Mouse (Mus musculus) small intestine, adult 2 months (tissue): ENCODE results near the gene Rcor1. TPM values are rescaled to one million over a fixed set of nuclear protein-coding genes. Genes with fewer than 3 reads are reported as not detected.

Experiments
- H3K27ac ChIP-seq: fragments of 200-500 bp; 2 replicates; pipeline ENCODE4 v1.5.1; 2012; ENCODE audit warnings: low read depth, low read length, control low read depth, inconsistent platforms; ENCODE audit not compliant: insufficient read depth
- H3K27me3 ChIP-seq: fragments of 200-500 bp; 2 replicates; pipeline ENCODE4 v1.6.1; 2012; ENCODE audit warnings: mild to moderate bottlenecking, moderate library complexity, low read length, inconsistent platforms; ENCODE audit not compliant: control insufficient read depth, insufficient read depth
- H3K36me3 ChIP-seq: fragments of 200-500 bp; 2 replicates; pipeline ENCODE4 v1.6.1; 2012; ENCODE audit warnings: mild to moderate bottlenecking, low read length, control low read depth, inconsistent platforms; ENCODE audit not compliant: control insufficient read depth, insufficient read depth
- H3K4me1 ChIP-seq: fragments of 200-500 bp; 2 replicates; pipeline ENCODE4 v1.6.1; 2012; ENCODE audit warnings: low read length, inconsistent platforms, mixed read lengths; ENCODE audit not compliant: control insufficient read depth, insufficient read depth, insufficient read length
- H3K4me3 ChIP-seq: fragments of 200-500 bp; 2 replicates; pipeline ENCODE4 v1.5.1; 2012; ENCODE audit warnings: low read depth, mild to moderate bottlenecking, control low read depth, inconsistent platforms, low read length, moderate library complexity
- CTCF ChIP-seq: fragments of 200-500 bp; IDR thresholded peaks from 2 replicates; pipeline ENCODE4 v1.5.1; 2012; ENCODE audit warnings: low read depth, mild to moderate bottlenecking, control low read depth, inconsistent platforms, low read length, moderate library complexity, mixed read lengths; ENCODE audit not compliant: insufficient replicate concordance, insufficient read length; ENCODE audit errors: extremely low read depth
- POLR2A ChIP-seq: fragments of 200-500 bp; IDR thresholded peaks from 2 replicates; pipeline ENCODE4 v1.6.1; 2012; ENCODE audit warnings: low read depth, mild to moderate bottlenecking, control low read depth, inconsistent platforms, low read length, moderate library complexity
- WGBS: fragments of 180-500 bp; shearing (Covaris S2); methylation state at CpG from one replicate; pipeline ENCODE4 v1.1.7; 2018; 5-methylcytosine and 5-hydroxymethylcytosine counted together
- polyA plus RNA-seq: library from polyadenylated mRNA; depleted of rRNA; stranded (reverse); fragments of >200 nt; gene quantifications from 2 replicates; pipeline ENCODE4 v1.2.3, GENCODE M21; 2012

The Rcor1 gene
- polyA plus RNA-seq, 1 experiment: 6.5 TPM

DNA sequence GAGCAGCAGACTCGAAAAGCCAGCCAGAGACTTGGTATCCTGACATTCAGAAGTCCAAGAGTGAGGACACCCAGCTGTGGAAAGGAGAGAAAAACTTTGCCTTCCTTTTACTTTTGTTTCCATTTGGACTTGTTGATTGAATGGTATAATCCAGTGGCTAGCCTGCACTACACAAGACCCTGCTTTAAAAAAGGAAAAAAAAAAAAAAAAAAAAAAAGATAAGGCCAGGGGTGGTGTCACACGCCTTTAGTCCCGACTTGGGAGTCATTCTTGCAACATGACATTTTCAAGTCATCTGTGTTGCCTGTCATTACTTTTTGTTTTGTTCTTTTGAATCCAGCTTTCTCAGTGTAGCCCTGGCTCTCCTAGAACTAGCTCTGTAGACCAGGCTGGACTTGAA is 17.6 kb upstream of the Rcor1 start:
- H3K27me3 ChIP-seq: no peaks in the 10 kb centered on the region
- no peak overlapping the region for H3K4me3 ChIP-seq
- WGBS: 58% methylated on average over 3 of the region's 3 CpGs
- no peaks in the 10 kb centered on the region for H3K36me3 ChIP-seq
- TF ChIP-seq CTCF: no peak
- TF ChIP-seq POLR2A: no peak
- no peak overlapping the region for H3K27ac ChIP-seq
- H3K4me1 ChIP-seq: no peaks in the 10 kb centered on the region

DNA sequence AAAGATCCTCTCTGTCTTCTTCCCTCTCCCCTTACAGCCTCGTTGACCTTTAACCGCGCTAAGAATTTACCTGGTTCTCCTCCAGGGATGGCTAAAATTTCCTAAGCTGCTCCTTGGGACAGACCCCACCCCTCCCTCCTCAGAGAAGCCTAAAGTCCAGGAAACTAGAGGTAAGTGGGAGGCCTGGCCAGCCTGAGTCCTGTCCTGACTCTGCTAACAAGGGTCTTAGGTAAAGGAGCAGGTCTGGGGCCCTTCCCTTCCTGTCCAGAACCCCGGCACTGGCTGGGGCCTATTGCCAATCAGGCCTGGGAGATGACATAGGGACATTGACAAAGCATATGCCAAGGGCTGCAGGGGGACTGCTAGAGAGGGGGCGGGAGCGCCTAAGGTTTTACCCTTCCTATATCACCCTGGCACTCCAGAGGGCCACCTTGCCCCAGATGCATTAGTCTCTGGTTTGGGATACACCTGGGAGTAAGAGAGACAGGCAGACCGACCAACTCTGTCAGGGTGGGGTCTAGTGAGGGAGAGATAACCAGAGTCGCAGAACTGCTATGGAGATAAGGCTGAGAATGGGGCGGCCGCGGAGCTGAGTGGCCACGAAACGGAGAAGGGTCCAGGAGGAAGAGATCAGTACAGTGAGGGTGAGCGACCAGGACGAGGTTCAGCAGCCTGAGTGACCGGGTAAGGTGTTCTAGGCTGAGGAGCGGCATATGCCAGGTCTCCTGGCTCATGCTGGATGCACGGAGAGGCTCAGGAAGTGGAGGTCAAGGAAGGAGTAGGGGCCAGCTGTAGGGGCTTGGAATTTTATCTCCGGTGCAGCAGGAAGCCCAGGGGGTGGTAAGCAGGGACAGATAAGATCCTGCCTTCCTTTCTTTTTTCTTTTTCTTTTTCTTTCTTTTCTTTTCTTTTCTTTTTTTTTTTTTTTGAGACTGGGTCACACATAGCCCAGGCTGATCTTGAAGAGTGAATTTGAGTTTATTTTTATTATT is 10.7 kb upstream of the Rcor1 start:
- Histone ChIP-seq H3K36me3 (no peaks in the 10 kb centered on the region), H3K27me3 (no peaks in the 10 kb centered on the region), H3K4me3 (no peak overlapping the region), H3K27ac (no peak overlapping the region), H3K4me1 (no peaks in the 10 kb centered on the region)
- WGBS: 47% methylated on average over 19 of the region's 19 CpGs
- TF ChIP-seq CTCF (no peak), POLR2A (no peak)

- no peaks in the 10 kb centered on the region for H3K36me3 ChIP-seq
- H3K4me1 ChIP-seq: no peaks in the 10 kb centered on the region
- no peak overlapping the region for H3K27ac ChIP-seq
- H3K27me3 ChIP-seq: no peaks in the 10 kb centered on the region
- no peak overlapping the region for H3K4me3 ChIP-seq
- no peak for TF ChIP-seq CTCF
- no peak for TF ChIP-seq POLR2A
- 70% methylated on average over 7 of the region's 7 CpGs for WGBS
These were observed 9.8 kb upstream of the Rcor1 start for GRCm38 (mm10) chr12:111029291-111029890.

DNA sequence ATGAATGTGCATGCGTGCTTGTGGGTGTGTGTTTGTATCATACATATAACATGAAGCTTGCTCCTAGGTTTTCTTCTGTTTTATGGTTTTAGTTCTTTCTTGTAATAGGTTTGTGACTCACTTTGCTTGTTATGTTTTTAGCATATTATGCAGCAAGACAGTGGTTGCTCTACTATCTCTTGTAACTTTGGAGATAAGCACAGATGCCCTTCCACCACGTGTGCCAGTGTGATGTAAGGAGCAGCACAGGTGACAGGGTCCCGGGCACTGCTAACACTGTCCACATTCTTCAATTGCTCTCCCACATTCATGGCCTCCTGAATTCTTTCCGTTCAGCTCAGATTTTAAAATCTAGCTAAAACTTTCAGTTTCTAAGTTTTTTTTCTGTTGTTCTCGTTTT is 6.3 kb upstream of the Rcor1 start:
- whole genome bisulfite sequencing: 76% methylated on average over 5 of the region's 5 CpGs
- Histone ChIP-seq H3K27ac (no peak overlapping the region), H3K27me3 (no peaks in the 10 kb centered on the region), H3K36me3 (no peaks in the 10 kb centered on the region), H3K4me3 (no peak overlapping the region), H3K4me1 (peaks cover 6% of the 10 kb centered on the region; the same call in 1 of the 2 replicates)
- no peak for TF ChIP-seq CTCF
- TF ChIP-seq POLR2A: no peak

DNA sequence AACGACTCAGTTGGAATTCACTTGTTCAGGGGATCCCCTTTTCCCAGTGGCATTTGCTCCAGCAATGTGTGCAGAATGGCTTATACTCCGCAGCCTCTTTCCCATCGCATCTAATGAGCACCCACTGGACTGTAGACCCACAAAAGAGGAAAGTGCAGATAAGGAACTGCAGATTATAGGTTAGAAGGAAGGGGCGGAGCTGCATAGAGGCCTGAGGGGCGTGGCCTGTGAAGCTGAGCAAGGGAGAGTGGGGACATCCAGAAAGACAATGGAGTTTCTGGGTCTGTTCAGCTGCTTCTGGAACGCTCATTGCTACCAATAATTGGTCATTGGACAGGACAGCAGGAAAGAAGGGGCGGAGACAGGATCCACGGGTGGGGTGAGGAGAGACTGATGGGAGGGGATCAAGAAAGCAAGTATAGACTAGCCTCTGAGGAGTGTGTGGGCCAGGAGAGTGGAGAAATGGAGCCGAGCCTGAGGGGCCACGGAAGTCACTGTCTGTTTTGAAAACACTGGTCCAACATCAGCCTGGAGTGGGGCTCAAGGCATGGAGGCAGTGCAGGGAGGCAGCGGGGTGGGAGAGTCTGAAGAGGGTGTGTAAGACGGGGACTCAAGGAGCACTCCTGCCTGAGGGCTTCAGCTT is 3.8 kb upstream of the Rcor1 start:
- WGBS: 40% methylated on average over 12 of the region's 12 CpGs
- H3K27me3 ChIP-seq: no peaks in the 10 kb centered on the region
- H3K36me3 ChIP-seq: no peaks in the 10 kb centered on the region
- peaks cover 6% of the 10 kb centered on the region for H3K4me1 ChIP-seq
- no peak for TF ChIP-seq CTCF
- TF ChIP-seq POLR2A: no peak
- no peak overlapping the region for H3K4me3 ChIP-seq
- H3K27ac ChIP-seq: no peak overlapping the region

GRCm38 (mm10) chr12:111036198-111036775 is 2.9 kb upstream of the Rcor1 start:
- no peaks in the 10 kb centered on the region for H3K27me3 ChIP-seq
- H3K27ac ChIP-seq: no peak overlapping the region
- H3K36me3 ChIP-seq: no peaks in the 10 kb centered on the region
- TF ChIP-seq CTCF (no peak), POLR2A (no peak)
- no peak overlapping the region for H3K4me3 ChIP-seq
- peaks cover 6% of the 10 kb centered on the region for H3K4me1 ChIP-seq
